10 mouse cellular contexts compared by ENCODE assay signal in genomic region chr2:36081446-36081845, GRCm38 (mm10). TPM values are rescaled to one million over a fixed set of nuclear protein-coding genes. Genes with fewer than 3 reads are reported as not detected.
DNase-seq lines count a peak whose midpoint lies in the region; ATAC-seq lines count a peak whose summit lies in the region.
"Had no signal": no experiment of that assay in that cellular context is flagged by ENCODE, and none has a peak within 500 bp of the region (broad histone marks: within the 10 kb centered on the region; RNA-seq: fewer than 3 reads in every experiment).

No protein-coding gene starts in this region.

- 0 out of 2 replicates have a peak overlapping the region, but pooled peaks have one; percentile 7 for H3K27ac ChIP-seq in kidney, embryonic 16.5 days (ENCODE audit: low read length)
- H3K27ac ChIP-seq in liver, embryonic 12.5 days = no peak overlapping the region
- H3K27ac ChIP-seq in midbrain, embryonic 15.5 days = no peak overlapping the region
- H3K27ac ChIP-seq: heart, embryonic 10.5 days; left cerebral cortex, adult 2 months; macrophage had no signal

- 14% methylated on average over 9 of the region's 9 CpGs for WGBS in kidney, embryonic 16.5 days
- WGBS in liver, embryonic 12.5 days (ENCODE audit: insufficient replicate concordance) = 34% methylated on average over 9 of the region's 9 CpGs
- WGBS in midbrain, embryonic 15.5 days = 37% methylated on average over 9 of the region's 9 CpGs

- ATAC-seq in kidney, embryonic 16.5 days (ENCODE audit: low FRiP score, low TSS enrichment) = peak; percentile 90
- ATAC-seq in liver, embryonic 12.5 days = peak; percentile 81
- no peak for ATAC-seq in midbrain, embryonic 15.5 days (replicated peaks)

- DNase-seq in R1 (ENCODE audit: low read depth, low spot score) = peak; percentile 9
- DNase-seq in embryo, embryonic 10 days (ENCODE audit: low spot score) = peak; percentile 35
- no peak for DNase-seq in right cerebral cortex, postnatal 4 days
- DNase-seq in urinary bladder, adult 18-20 months (ENCODE audit: low spot score in 2 of 2) = no peak

- no peak overlapping the region for H3K9ac ChIP-seq in kidney, embryonic 16.5 days (replicated peaks; ENCODE audit: low read length)
- H3K9ac ChIP-seq in liver, embryonic 12.5 days = no peak overlapping the region
- H3K9ac ChIP-seq in midbrain, embryonic 15.5 days = no peak overlapping the region

- peaks cover 18% of the 10 kb centered on the region for H3K4me1 ChIP-seq in kidney, embryonic 16.5 days (ENCODE audit: insufficient read depth, low read length)
- no peaks in the 10 kb centered on the region for H3K4me1 ChIP-seq in liver, embryonic 12.5 days
- H3K4me1 ChIP-seq in midbrain, embryonic 15.5 days = peaks cover 9% of the 10 kb centered on the region

- H3K4me3 ChIP-seq in kidney, embryonic 16.5 days (ENCODE audit: low read length) = no peak overlapping the region
- H3K4me3 ChIP-seq in liver, embryonic 12.5 days = no peak overlapping the region
- H3K4me3 ChIP-seq in midbrain, embryonic 15.5 days = no peak overlapping the region
- H3K4me3 ChIP-seq: heart, embryonic 10.5 days; left cerebral cortex, adult 2 months had no signal

- H3K36me3 ChIP-seq in kidney, embryonic 16.5 days (ENCODE audit: insufficient read depth, low read length) = no peaks in the 10 kb centered on the region
- H3K36me3 ChIP-seq in liver, embryonic 12.5 days = no peaks in the 10 kb centered on the region
- no peaks in the 10 kb centered on the region for H3K36me3 ChIP-seq in midbrain, embryonic 15.5 days (replicated peaks)
- H3K36me3 ChIP-seq: heart, embryonic 10.5 days had no signal

- no peak overlapping the region; the same call in 1 of the 2 replicates for H3K4me2 ChIP-seq in kidney, embryonic 16.5 days (replicated peaks; ENCODE audit: low read depth, low read length)
- H3K4me2 ChIP-seq in liver, embryonic 12.5 days = no peak overlapping the region
- H3K4me2 ChIP-seq in midbrain, embryonic 15.5 days = no peak overlapping the region

- H3K9me3 ChIP-seq in kidney, embryonic 16.5 days (ENCODE audit: low read length) = no peaks in the 10 kb centered on the region
- no peaks in the 10 kb centered on the region for H3K9me3 ChIP-seq in liver, embryonic 12.5 days (replicated peaks)
- H3K9me3 ChIP-seq in midbrain, embryonic 15.5 days = no peaks in the 10 kb centered on the region
- H3K9me3 ChIP-seq: heart, embryonic 10.5 days had no signal

- no peaks in the 10 kb centered on the region for H3K27me3 ChIP-seq in kidney, embryonic 16.5 days (ENCODE audit: insufficient read depth, low read length)
- H3K27me3 ChIP-seq in liver, embryonic 12.5 days (replicated peaks) = peaks cover 47% of the 10 kb centered on the region
- H3K27me3 ChIP-seq in midbrain, embryonic 15.5 days (replicated peaks) = no peaks in the 10 kb centered on the region; the same call in 1 of the 2 replicates

RNA-seq across cellular contexts. Expression of gene Lhx6, which starts 23.8 kb away (rescaled TPM):
- polyA plus RNA-seq in kidney, embryonic 16.5 days (2015; fragmentation: Nextera tagmentation; extraction: Ambion mirVana) = 2.9 and 3.2 TPM in 2 replicates
- polyA plus RNA-seq in liver, embryonic 12.5 days (2016; fragmentation: Nextera tagmentation; extraction: Ambion mirVana) = 0.29 and 0.39 TPM in 2 replicates
- polyA plus RNA-seq in midbrain, embryonic 15.5 days (2015; fragmentation: Nextera tagmentation; extraction: Ambion mirVana) = 4.5 and 5.2 TPM in 2 replicates
- polyA plus RNA-seq: macrophage had no signal

RNA-seq across cellular contexts. Expression of gene Morn5, which starts 32.2 kb away (rescaled TPM):
- polyA plus RNA-seq in kidney, embryonic 16.5 days (2015; fragmentation: Nextera tagmentation; extraction: Ambion mirVana) = 0.69 and 0.70 TPM in 2 replicates
- polyA plus RNA-seq in liver, embryonic 12.5 days (2016; fragmentation: Nextera tagmentation; extraction: Ambion mirVana) = 0.18 TPM in 1 of 2 replicates, not detected in the other
- 2.0 and 3.7 TPM in 2 replicates for polyA plus RNA-seq in midbrain, embryonic 15.5 days (2015; fragmentation: Nextera tagmentation; extraction: Ambion mirVana)
- polyA plus RNA-seq: heart, embryonic 10.5 days; macrophage had no signal

RNA-seq across cellular contexts. Expression of gene Ndufa8, which starts 32.2 kb away (rescaled TPM):
- 282 and 308 TPM in 2 replicates for polyA plus RNA-seq in kidney, embryonic 16.5 days (2015; fragmentation: Nextera tagmentation; extraction: Ambion mirVana)
- polyA plus RNA-seq in liver, embryonic 12.5 days (2016; fragmentation: Nextera tagmentation; extraction: Ambion mirVana) = 155 and 162 TPM in 2 replicates
- polyA plus RNA-seq in midbrain, embryonic 15.5 days (2015; fragmentation: Nextera tagmentation; extraction: Ambion mirVana) = 290 and 315 TPM in 2 replicates

RNA-seq across cellular contexts. Expression of gene Mrrf, which starts 54.7 kb away (rescaled TPM):
- polyA plus RNA-seq in kidney, embryonic 16.5 days (2015; fragmentation: Nextera tagmentation; extraction: Ambion mirVana) = 27.3 and 31.7 TPM in 2 replicates
- 24.9 and 25.7 TPM in 2 replicates for polyA plus RNA-seq in liver, embryonic 12.5 days (2016; fragmentation: Nextera tagmentation; extraction: Ambion mirVana)
- 23.1 and 24.1 TPM in 2 replicates for polyA plus RNA-seq in midbrain, embryonic 15.5 days (2015; fragmentation: Nextera tagmentation; extraction: Ambion mirVana)

RNA-seq across cellular contexts. Expression of gene Rbm18, which starts 55.1 kb away (rescaled TPM):
- polyA plus RNA-seq in kidney, embryonic 16.5 days (2015; fragmentation: Nextera tagmentation; extraction: Ambion mirVana) = 74.5 and 75.4 TPM in 2 replicates
- polyA plus RNA-seq in liver, embryonic 12.5 days (2016; fragmentation: Nextera tagmentation; extraction: Ambion mirVana) = 28.2 and 29.9 TPM in 2 replicates
- 146 and 147 TPM in 2 replicates for polyA plus RNA-seq in midbrain, embryonic 15.5 days (2015; fragmentation: Nextera tagmentation; extraction: Ambion mirVana)

Comparison
In these comparisons a context has a peak if more than half of its experiments do, and no peak if none do; other contexts are left out.
1. DNase-seq: peak in R1 (single experiment) and embryo, embryonic 10 days (single experiment); none in right cerebral cortex, postnatal 4 days (single experiment) and urinary bladder, adult 18-20 months (0 of 2).